Mouse (Mus musculus): ENCODE data around the gene Ddi2.

Gene Ddi2

GRCm38 (mm10) chr4:141741856-141742255, 18.6 kb upstream of the Ddi2 start:
- DNase-seq (ENCODE audit: low spot score): no peak

- no peak for DNase-seq (ENCODE audit: low spot score)
Observed at GRCm38 (mm10) chr4:141738015-141738414, 14.8 kb upstream of the Ddi2 start.

- no peak for DNase-seq (ENCODE audit: low spot score)
Observed at GRCm38 (mm10) chr4:141736856-141737255, 13.6 kb upstream of the Ddi2 start.

- DNase-seq (ENCODE audit: low spot score): no peak
Observed at GRCm38 (mm10) chr4:141735206-141735560, 12.0 kb upstream of the Ddi2 start.

GRCm38 (mm10) chr4:141734446-141735205, 11.4 kb upstream of the Ddi2 start:
- peak; percentile 90 for DNase-seq (ENCODE audit: low spot score)

- no peak for DNase-seq (ENCODE audit: low spot score)
Observed at GRCm38 (mm10) chr4:141731766-141732165, 8.5 kb upstream of the Ddi2 start.

GRCm38 (mm10) chr4:141730401-141730800, 7.2 kb upstream of the Ddi2 start:
- DNase-seq (ENCODE audit: low spot score): no peak

GRCm38 (mm10) chr4:141729266-141729665, 6.0 kb upstream of the Ddi2 start:
- DNase-seq (ENCODE audit: low spot score): no peak

GRCm38 (mm10) chr4:141725738-141726137, 2.5 kb upstream of the Ddi2 start:
- no peak for DNase-seq (ENCODE audit: low spot score)

GRCm38 (mm10) chr4:141725277-141725676, 2.1 kb upstream of the Ddi2 start:
- no peak for DNase-seq (ENCODE audit: low spot score)

- no peak for DNase-seq (ENCODE audit: low spot score)
Observed at GRCm38 (mm10) chr4:141724594-141724993, 1.4 kb upstream of the Ddi2 start.

- no peak for DNase-seq (ENCODE audit: low spot score)
Observed at GRCm38 (mm10) chr4:141723673-141724068, 452 bp upstream of the Ddi2 start.

- DNase-seq (ENCODE audit: low spot score): no peak
Observed at GRCm38 (mm10) chr4:141721961-141722360, 1.3 kb downstream of the Ddi2 start.

GRCm38 (mm10) chr4:141720761-141721523, 2.3 kb downstream of the Ddi2 start:
- no peak for DNase-seq (ENCODE audit: low spot score)

GRCm38 (mm10) chr4:141719304-141719703, 3.9 kb downstream of the Ddi2 start:
- DNase-seq (ENCODE audit: low spot score): no peak

GRCm38 (mm10) chr4:141717633-141718032, 5.6 kb downstream of the Ddi2 start:
- no peak for DNase-seq (ENCODE audit: low spot score)

GRCm38 (mm10) chr4:141715027-141715426, 8.2 kb downstream of the Ddi2 start:
- DNase-seq (ENCODE audit: low spot score): no peak

GRCm38 (mm10) chr4:141713598-141714142, 9.5 kb downstream of the Ddi2 start:
- no peak for DNase-seq (ENCODE audit: low spot score)

GRCm38 (mm10) chr4:141711250-141711649, 12.0 kb downstream of the Ddi2 start:
- DNase-seq (ENCODE audit: low spot score): no peak

- DNase-seq (ENCODE audit: low spot score): no peak
Observed at GRCm38 (mm10) chr4:141708971-141709370, 14.2 kb downstream of the Ddi2 start.

- no peak for DNase-seq (ENCODE audit: low spot score)
Observed at GRCm38 (mm10) chr4:141708005-141708404, 15.2 kb downstream of the Ddi2 start.

- DNase-seq (ENCODE audit: low spot score): no peak
Observed at GRCm38 (mm10) chr4:141705331-141705730, 17.9 kb downstream of the Ddi2 start.

GRCm38 (mm10) chr4:141704625-141705024, 18.6 kb downstream of the Ddi2 start:
- DNase-seq (ENCODE audit: low spot score): no peak

All from testis, postnatal 14 days (tissue).